Mouse (Mus musculus): ENCODE data around the gene Ubap2l.

- peak; percentile 53 for TF ChIP-seq POLR2A (IDR thresholded peaks at IDR 0.05; ENCODE audit: insufficient read length, low read depth)
- no peak for TF ChIP-seq USF1 (IDR thresholded peaks at IDR 0.05; ENCODE audit: low read depth)
- TF ChIP-seq TCF12 (IDR thresholded peaks at IDR 0.05; ENCODE audit: insufficient read depth, poor library complexity, severe bottlenecking), result no peak
- no peak for TF ChIP-seq REST (IDR thresholded peaks at IDR 0.05; ENCODE audit: insufficient read depth, insufficient read length)
- peak; percentile 93 for TF ChIP-seq POLR2AphosphoS2 (IDR thresholded peaks at IDR 0.05; ENCODE audit: insufficient read length, low read depth)
- no peak for TF ChIP-seq E2F4 (IDR thresholded peaks at IDR 0.05; ENCODE audit: insufficient read depth)
- no peak for TF ChIP-seq CEBPB (IDR thresholded peaks at IDR 0.05; ENCODE audit: insufficient read depth, poor library complexity, severe bottlenecking)
- TF ChIP-seq MAX (IDR thresholded peaks at IDR 0.05; ENCODE audit: low read depth), result no peak
Observed at GRCm38 (mm10) chr3:90079763-90080497, 27.5 kb upstream of the Ubap2l start.

Data from myocyte (in vitro differentiated cells).